Mouse (Mus musculus) embryo, embryonic 10.5 days (tissue): ENCODE data around the gene Spsb1.
A peak's percentile ranks its signal among the peaks of the same experiment; 100 is the strongest.

ENCODE experiments used
- DNase-seq: peaks from one replicate; pipeline ENCODE4 v3.0.0-alpha.2; 2015; ENCODE audit warnings: low spot score

Spsb1 gene

GRCm38 (mm10) chr4:149913709-149914370, 41.0 kb downstream of the Spsb1 start:
- no peak for DNase-seq

- peak; percentile 59 for DNase-seq
These were observed 42.4 kb downstream of the Spsb1 start for GRCm38 (mm10) chr4:149912451-149912850.

GRCm38 (mm10) chr4:149910558-149910957, 44.3 kb downstream of the Spsb1 start:
- no peak for DNase-seq

- DNase-seq: no peak
These were observed 45.3 kb downstream of the Spsb1 start for GRCm38 (mm10) chr4:149909551-149909950.

GRCm38 (mm10) chr4:149908923-149909322, 45.9 kb downstream of the Spsb1 start:
- no peak for DNase-seq

GRCm38 (mm10) chr4:149907656-149908055, 47.2 kb downstream of the Spsb1 start:
- no peak for DNase-seq

GRCm38 (mm10) chr4:149906921-149907320, 47.9 kb downstream of the Spsb1 start:
- peak; percentile 75 for DNase-seq

- DNase-seq: no peak
These were observed 49.4 kb downstream of the Spsb1 start for GRCm38 (mm10) chr4:149905302-149905974.

GRCm38 (mm10) chr4:149903026-149903425, 51.8 kb downstream of the Spsb1 start:
- peak; percentile 62 for DNase-seq

GRCm38 (mm10) chr4:149901349-149901782, 53.5 kb downstream of the Spsb1 start:
- DNase-seq: no peak

- DNase-seq: no peak
These were observed 57.1 kb downstream of the Spsb1 start for GRCm38 (mm10) chr4:149897661-149898260.

- DNase-seq: no peak
These were observed 58.8 kb downstream of the Spsb1 start for GRCm38 (mm10) chr4:149896024-149896538.

- peak; percentile 33 for DNase-seq
These were observed 59.6 kb downstream of the Spsb1 start for GRCm38 (mm10) chr4:149895226-149895625.

- DNase-seq: no peak
These were observed 60.5 kb downstream of the Spsb1 start for GRCm38 (mm10) chr4:149894300-149894699.

- peak; percentile 92 for DNase-seq
These were observed 61.2 kb downstream of the Spsb1 start for GRCm38 (mm10) chr4:149893611-149894151.

GRCm38 (mm10) chr4:149891172-149891960, 63.5 kb downstream of the Spsb1 start:
- no peak for DNase-seq

GRCm38 (mm10) chr4:149890551-149890950, 64.3 kb downstream of the Spsb1 start:
- peak; percentile 47 for DNase-seq

GRCm38 (mm10) chr4:149889851-149890250, 65.0 kb downstream of the Spsb1 start:
- peak; percentile 73 for DNase-seq

GRCm38 (mm10) chr4:149888736-149889470, 65.9 kb downstream of the Spsb1 start:
- DNase-seq: no peak

GRCm38 (mm10) chr4:149888156-149888555, 66.7 kb downstream of the Spsb1 start:
- DNase-seq: no peak
